ENCODE assay signal across 7 mouse cellular contexts in genomic region chr6:116107471-116108358, GRCm38 (mm10).
DNase-seq lines count a peak whose midpoint lies in the region; ATAC-seq lines count a peak whose summit lies in the region.

No protein-coding gene starts in this region.

- peaks cover 11% of the 10 kb centered on the region for H3K4me1 ChIP-seq in hindbrain, embryonic 16.5 days (ENCODE audit: control insufficient read depth, insufficient read depth, low read depth, low read length)

- peak overlapping the region; percentile 85 for H3K9ac ChIP-seq in hindbrain, embryonic 16.5 days (ENCODE audit: low read depth, low read length)

- DNase-seq in WW6 (ENCODE audit: low read depth, low spot score): peak; percentile 61
- DNase-seq in cerebellum, postnatal 25 days: peak; percentile 38 to 45
- DNase-seq in frontal cortex, postnatal 36 days (ENCODE audit: low spot score in 2 of 2): peak; percentile 22 to 33
- DNase-seq in left cerebral cortex, postnatal 25 days (ENCODE audit: low spot score in 2 of 2): peak; percentile 17 to 29
- DNase-seq in right cerebral cortex, postnatal 14 days: peak; percentile 16

- peak; percentile 97 for ATAC-seq in hindbrain, embryonic 16.5 days
- peak; percentile 61 for ATAC-seq in megakaryocyte progenitor cell, adult 5-6 weeks (replicated peaks; ENCODE audit: poor library complexity)

- H3K36me3 ChIP-seq in hindbrain, embryonic 16.5 days (ENCODE audit: control insufficient read depth, insufficient read depth, low read length): no peaks in the 10 kb centered on the region

- H3K4me2 ChIP-seq in hindbrain, embryonic 16.5 days (ENCODE audit: low read length): peak overlapping the region; percentile 91

- H3K4me3 ChIP-seq in hindbrain, embryonic 16.5 days (ENCODE audit: low read length): peak overlapping the region; percentile 79

- intact Hi-C loops in left cerebral cortex, postnatal 25 days (cut with DNase I): no loop called here

- WGBS in hindbrain, embryonic 16.5 days: under 1% methylated on average over 29 of the region's 29 CpGs

- peak overlapping the region; percentile 94 for H3K27ac ChIP-seq in hindbrain, embryonic 16.5 days (ENCODE audit: low read depth, low read length)

- no peaks in the 10 kb centered on the region for H3K27me3 ChIP-seq in hindbrain, embryonic 16.5 days (replicated peaks; ENCODE audit: control insufficient read depth, insufficient read depth, low read length)

- no peaks in the 10 kb centered on the region for H3K9me3 ChIP-seq in hindbrain, embryonic 16.5 days (ENCODE audit: control insufficient read depth, low read length)

Comparison
In these comparisons a context has a peak if more than half of its experiments do, and no peak if none do; other contexts are left out.
1. Peak in every context shown above with its lines: DNase-seq, ATAC-seq, H3K4me3 ChIP-seq and H3K27ac ChIP-seq.